Mouse (Mus musculus): ENCODE measurements around the gene Sgpl1. TPM values are rescaled to one million over a fixed set of nuclear protein-coding genes. Genes with fewer than 3 reads are reported as not detected.

Sgpl1 gene
- polyA plus RNA-seq, 1 experiment from 2014 or later: 64.5 TPM

DNA sequence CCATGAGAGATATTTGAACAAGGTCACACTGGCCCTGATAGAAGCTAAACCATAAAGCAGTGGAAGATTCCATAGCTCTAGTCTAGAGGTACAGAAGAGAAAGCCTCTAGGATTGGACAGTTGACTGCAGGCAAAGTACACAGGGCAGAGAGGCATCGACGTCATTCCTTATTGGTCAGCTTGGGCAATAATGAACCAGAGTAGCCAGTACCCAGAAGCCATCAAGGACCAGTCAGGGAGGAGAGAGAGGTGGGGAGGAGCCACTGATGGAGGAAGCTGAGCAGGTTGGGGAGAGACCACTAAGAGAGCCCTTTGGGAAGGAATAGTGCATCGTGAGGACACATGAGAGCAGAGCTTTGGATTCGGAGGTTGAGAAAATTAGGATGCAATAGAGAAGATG is 30.2 kb upstream of the Sgpl1 start:
- no peaks in the 10 kb centered on the region for H3K9me3 ChIP-seq (ENCODE audit: control insufficient read depth, low read length)
- WGBS: 89% methylated on average over 4 of the region's 4 CpGs
- H3K4me1 ChIP-seq (ENCODE audit: control insufficient read depth, insufficient read depth, low read length): no peaks in the 10 kb centered on the region
- no peak overlapping the region for H3K4me2 ChIP-seq (ENCODE audit: low read length)
- ATAC-seq (ENCODE audit: low FRiP score, low TSS enrichment) (no peak), DNase-seq (no peak)
- no peaks in the 10 kb centered on the region for H3K36me3 ChIP-seq (ENCODE audit: control insufficient read depth, insufficient read depth, low read length)
- H3K4me3 ChIP-seq (replicated peaks; ENCODE audit: low read depth, low read length): no peak overlapping the region
- H3K9ac ChIP-seq (replicated peaks; ENCODE audit: low read length): no peak overlapping the region
- H3K27me3 ChIP-seq (ENCODE audit: control insufficient read depth, insufficient read depth, low read length): no peaks in the 10 kb centered on the region
- H3K27ac ChIP-seq (replicated peaks; ENCODE audit: low read depth, low read length): no peak overlapping the region

DNA sequence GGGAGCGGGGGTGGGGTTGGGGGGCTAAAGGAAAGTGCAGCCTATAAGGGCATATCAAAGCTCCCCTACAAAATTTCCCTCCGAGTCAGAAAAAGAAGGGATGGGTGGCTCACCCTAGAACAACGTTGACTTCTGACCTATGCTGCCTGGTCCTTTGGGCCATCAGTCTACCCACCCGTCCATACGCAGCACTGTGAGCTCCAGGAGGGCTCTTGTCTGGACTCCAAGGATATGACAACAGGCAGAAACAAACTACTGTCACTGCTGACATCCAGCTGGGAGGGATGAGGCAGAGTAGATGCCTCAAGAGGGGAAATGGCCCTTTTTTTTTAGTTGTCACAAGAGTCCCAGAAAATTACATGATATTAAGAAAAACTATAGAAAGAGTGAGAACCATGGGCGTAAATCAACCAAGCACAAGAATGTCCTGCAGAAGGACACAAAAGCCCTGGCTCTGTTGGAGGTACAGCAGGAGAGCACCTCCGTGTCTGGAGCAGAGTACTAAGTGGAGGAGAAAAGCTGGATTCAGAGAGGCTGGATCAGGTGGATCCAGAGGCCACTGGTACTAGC is 28.8 kb upstream of the Sgpl1 start:
- Histone ChIP-seq H3K27me3 (ENCODE audit: control insufficient read depth, insufficient read depth, low read length) (no peaks in the 10 kb centered on the region), H3K27ac (replicated peaks; ENCODE audit: low read depth, low read length) (no peak overlapping the region), H3K36me3 (ENCODE audit: control insufficient read depth, insufficient read depth, low read length) (no peaks in the 10 kb centered on the region), H3K9ac (replicated peaks; ENCODE audit: low read length) (no peak overlapping the region), H3K4me1 (ENCODE audit: control insufficient read depth, insufficient read depth, low read length) (no peaks in the 10 kb centered on the region), H3K4me2 (ENCODE audit: low read length) (no peak overlapping the region), H3K9me3 (ENCODE audit: control insufficient read depth, low read length) (no peaks in the 10 kb centered on the region), H3K4me3 (replicated peaks; ENCODE audit: low read depth, low read length) (no peak overlapping the region)
- ATAC-seq (ENCODE audit: low FRiP score, low TSS enrichment) (no peak), DNase-seq (no peak)
- 44% methylated on average over 7 of the region's 7 CpGs for WGBS

DNA sequence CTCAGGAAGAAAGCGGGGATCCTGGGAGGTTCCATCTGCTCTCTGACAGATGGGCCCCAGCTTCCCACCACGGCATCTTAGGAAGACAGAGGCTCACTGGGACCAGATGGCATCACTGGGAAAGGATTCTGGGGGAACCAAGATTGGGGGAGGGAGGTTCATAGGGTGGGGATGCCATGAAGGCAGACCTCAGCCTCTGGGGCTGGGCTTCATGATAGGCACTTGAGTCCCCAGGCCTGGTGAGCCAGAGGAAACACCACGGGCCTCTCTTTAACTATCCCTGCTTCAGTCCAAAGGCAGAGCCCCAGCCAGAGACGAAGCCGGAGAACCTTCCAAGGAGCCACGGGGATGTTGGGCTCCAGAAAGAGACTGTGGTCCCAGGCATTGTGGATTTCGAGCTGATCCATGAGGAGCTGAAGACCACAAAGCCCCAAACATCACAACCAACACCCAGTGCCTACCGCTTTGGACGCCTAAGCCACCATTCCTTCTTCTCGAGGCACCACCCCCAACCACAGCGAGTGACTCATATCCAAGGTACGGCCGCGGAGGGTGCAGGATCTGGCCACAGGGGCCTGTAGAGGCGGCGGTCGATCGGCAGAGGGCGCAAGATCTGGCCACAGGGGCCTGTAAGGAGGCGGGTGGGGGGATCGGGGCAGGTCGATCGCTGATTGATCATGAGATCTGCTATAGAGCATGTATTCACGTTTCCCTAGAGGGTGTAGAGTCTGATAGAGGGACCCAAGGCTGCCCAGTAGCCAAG is 28.1 kb upstream of the Sgpl1 start:
- Histone ChIP-seq H3K9ac (replicated peaks; ENCODE audit: low read length) (no peak overlapping the region), H3K27me3 (ENCODE audit: control insufficient read depth, insufficient read depth, low read length) (no peaks in the 10 kb centered on the region), H3K27ac (replicated peaks; ENCODE audit: low read depth, low read length) (no peak overlapping the region), H3K36me3 (ENCODE audit: control insufficient read depth, insufficient read depth, low read length) (no peaks in the 10 kb centered on the region), H3K9me3 (ENCODE audit: control insufficient read depth, low read length) (no peaks in the 10 kb centered on the region), H3K4me3 (replicated peaks; ENCODE audit: low read depth, low read length) (no peak overlapping the region), H3K4me2 (ENCODE audit: low read length) (no peak overlapping the region), H3K4me1 (ENCODE audit: control insufficient read depth, insufficient read depth, low read length) (no peaks in the 10 kb centered on the region)
- DNase-seq: peak; percentile 34
- no peak for ATAC-seq (ENCODE audit: low FRiP score, low TSS enrichment)
- 15% methylated on average over 24 of the region's 24 CpGs for WGBS

DNA sequence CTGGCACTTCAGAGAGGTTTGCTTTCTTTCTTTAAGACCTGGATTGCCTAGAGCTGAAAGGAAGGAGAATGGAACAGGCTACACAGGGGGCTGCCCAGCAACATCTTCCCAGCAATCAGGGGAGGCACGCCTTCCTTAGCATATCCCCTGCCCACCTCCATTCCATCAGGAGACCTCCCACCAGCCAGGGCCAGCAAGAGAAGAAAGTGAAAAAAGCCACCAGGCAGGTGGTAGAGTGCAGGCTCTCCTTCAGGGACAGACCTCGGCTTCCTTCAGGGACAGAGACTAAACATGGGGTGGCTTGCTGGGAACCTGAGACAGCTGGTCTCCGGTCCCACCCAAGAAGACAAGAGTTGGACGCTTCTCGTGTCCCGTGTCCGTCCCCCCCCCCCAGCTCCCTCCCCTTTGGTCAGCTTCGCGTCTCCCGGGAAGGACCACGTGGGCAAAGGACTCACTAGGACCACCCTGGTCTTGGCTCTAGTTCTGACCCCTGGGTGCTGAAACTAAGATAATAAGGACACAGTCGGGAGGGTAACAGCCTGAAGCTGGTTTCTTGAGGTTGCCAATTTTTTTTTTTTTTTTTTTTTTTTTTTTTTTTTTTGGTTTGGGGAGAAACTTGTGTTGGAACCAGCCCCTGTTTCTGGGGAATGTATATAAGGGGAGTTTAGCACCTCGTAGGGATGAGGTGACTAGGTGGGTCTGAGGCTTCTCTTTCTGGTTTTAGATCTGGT is 27.4 kb upstream of the Sgpl1 start:
- no peaks in the 10 kb centered on the region for H3K27me3 ChIP-seq (ENCODE audit: control insufficient read depth, insufficient read depth, low read length)
- ATAC-seq (ENCODE audit: low FRiP score, low TSS enrichment) (no peak), DNase-seq (no peak)
- H3K4me2 ChIP-seq (ENCODE audit: low read length): no peak overlapping the region
- H3K9me3 ChIP-seq (ENCODE audit: control insufficient read depth, low read length): no peaks in the 10 kb centered on the region
- no peak overlapping the region for H3K4me3 ChIP-seq (replicated peaks; ENCODE audit: low read depth, low read length)
- no peaks in the 10 kb centered on the region for H3K4me1 ChIP-seq (ENCODE audit: control insufficient read depth, insufficient read depth, low read length)
- H3K9ac ChIP-seq (replicated peaks; ENCODE audit: low read length): no peak overlapping the region
- 47% methylated on average over 13 of the region's 13 CpGs for WGBS
- no peak overlapping the region for H3K27ac ChIP-seq (replicated peaks; ENCODE audit: low read depth, low read length)
- no peaks in the 10 kb centered on the region for H3K36me3 ChIP-seq (ENCODE audit: control insufficient read depth, insufficient read depth, low read length)

DNA sequence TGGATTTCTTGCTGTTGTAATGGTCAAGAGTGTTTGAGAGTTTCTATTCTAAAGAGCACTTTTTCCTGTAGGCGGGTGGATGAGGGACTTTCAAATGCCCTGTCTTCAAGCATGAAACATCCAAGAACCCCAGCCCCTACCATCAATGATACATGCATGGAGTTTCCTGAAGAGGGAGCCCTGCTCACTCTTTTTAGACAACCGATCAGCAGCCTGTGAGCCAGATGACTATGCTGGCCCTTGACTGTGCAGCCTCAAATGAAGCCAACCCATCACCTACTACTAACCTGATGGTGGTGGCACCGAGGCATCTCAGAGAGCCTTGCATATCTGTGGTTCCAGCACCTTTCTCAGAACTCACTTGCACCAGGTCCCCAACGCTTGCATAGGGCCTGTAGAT is 25.0 kb upstream of the Sgpl1 start:
- Histone ChIP-seq H3K36me3 (ENCODE audit: control insufficient read depth, insufficient read depth, low read length) (no peaks in the 10 kb centered on the region), H3K4me2 (ENCODE audit: low read length) (no peak overlapping the region), H3K4me3 (replicated peaks; ENCODE audit: low read depth, low read length) (no peak overlapping the region), H3K9ac (replicated peaks; ENCODE audit: low read length) (no peak overlapping the region), H3K4me1 (ENCODE audit: control insufficient read depth, insufficient read depth, low read length) (no peaks in the 10 kb centered on the region), H3K9me3 (ENCODE audit: control insufficient read depth, low read length) (no peaks in the 10 kb centered on the region), H3K27ac (replicated peaks; ENCODE audit: low read depth, low read length) (no peak overlapping the region), H3K27me3 (ENCODE audit: control insufficient read depth, insufficient read depth, low read length) (no peaks in the 10 kb centered on the region)
- DNase-seq (no peak), ATAC-seq (ENCODE audit: low FRiP score, low TSS enrichment) (no peak)
- 80% methylated on average over 4 of the region's 4 CpGs for WGBS

DNA sequence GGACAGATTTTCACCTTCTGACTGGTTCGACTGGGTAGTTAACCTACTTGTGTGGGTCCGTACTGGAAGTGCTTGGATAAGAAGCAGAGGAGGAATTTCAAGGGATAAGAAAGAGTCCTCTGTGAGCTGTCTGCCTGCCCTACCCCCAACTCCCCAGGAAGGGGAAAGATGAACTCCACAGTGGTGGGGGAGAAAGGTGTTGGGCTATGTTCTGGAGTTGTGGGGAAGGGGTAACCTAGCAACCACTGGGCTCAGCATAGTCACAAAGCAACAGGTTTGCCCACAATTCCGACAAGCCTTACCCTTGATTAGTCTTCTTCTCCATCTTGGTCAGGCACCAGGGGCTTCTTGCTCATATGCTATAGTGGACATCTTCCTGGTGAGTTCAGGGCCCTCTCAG is 24.2 kb upstream of the Sgpl1 start, which contains the start of gene Tbata:
Gene Tbata, plus strand, starts transcription at position 301 of the 400 bp plus-strand sequence.
- no peaks in the 10 kb centered on the region for H3K9me3 ChIP-seq (ENCODE audit: control insufficient read depth, low read length)
- H3K27ac ChIP-seq (replicated peaks; ENCODE audit: low read depth, low read length): no peak within 1 kb of the TSS
- H3K27me3 ChIP-seq (ENCODE audit: control insufficient read depth, insufficient read depth, low read length): no peaks in the 10 kb centered on the region
- H3K9ac ChIP-seq (replicated peaks; ENCODE audit: low read length): no peak within 1 kb of the TSS
- WGBS: 67% methylated on average over 3 of the region's 3 CpGs
- H3K4me3 ChIP-seq (replicated peaks; ENCODE audit: low read depth, low read length): no peak within 1 kb of the TSS
- no peak within 1 kb of the TSS for H3K4me2 ChIP-seq (ENCODE audit: low read length)
- ATAC-seq (ENCODE audit: low FRiP score, low TSS enrichment) (no peak), DNase-seq (no peak)
- H3K4me1 ChIP-seq (ENCODE audit: control insufficient read depth, insufficient read depth, low read length): no peaks in the 10 kb centered on the region
- no peaks in the 10 kb centered on the region for H3K36me3 ChIP-seq (ENCODE audit: control insufficient read depth, insufficient read depth, low read length)

DNA sequence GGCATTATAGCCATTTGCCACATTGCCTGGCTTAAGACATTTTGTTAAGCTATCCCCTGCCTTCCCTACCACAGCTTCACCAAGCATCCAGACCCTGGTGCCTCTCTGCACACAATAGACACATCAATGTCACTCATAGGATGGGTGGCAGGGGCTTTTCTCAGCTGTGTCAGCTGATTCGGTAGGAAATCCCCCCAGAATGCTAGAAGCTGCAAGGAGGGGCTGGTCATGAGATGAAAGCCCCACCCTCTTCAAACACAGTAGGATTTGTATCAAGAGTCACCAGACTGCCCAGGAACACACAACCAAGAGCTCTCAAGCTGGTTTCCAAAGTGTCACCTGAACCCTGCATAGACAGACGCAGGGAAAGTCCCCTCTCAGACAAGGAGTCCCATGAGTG is 20.9 kb upstream of the Sgpl1 start:
- no peak for DNase-seq
- H3K27me3 ChIP-seq (ENCODE audit: control insufficient read depth, insufficient read depth, low read length): no peaks in the 10 kb centered on the region
- no peak overlapping the region for H3K27ac ChIP-seq (replicated peaks; ENCODE audit: low read depth, low read length)
- WGBS: 49% methylated on average over 2 of the region's 2 CpGs
- no peak overlapping the region for H3K4me2 ChIP-seq (ENCODE audit: low read length)
- no peaks in the 10 kb centered on the region for H3K36me3 ChIP-seq (ENCODE audit: control insufficient read depth, insufficient read depth, low read length)
- H3K4me1 ChIP-seq (ENCODE audit: control insufficient read depth, insufficient read depth, low read length): no peaks in the 10 kb centered on the region
- H3K9me3 ChIP-seq (ENCODE audit: control insufficient read depth, low read length): no peaks in the 10 kb centered on the region
- H3K9ac ChIP-seq (replicated peaks; ENCODE audit: low read length): no peak overlapping the region
- no peak overlapping the region for H3K4me3 ChIP-seq (replicated peaks; ENCODE audit: low read depth, low read length)
- no peak for ATAC-seq (ENCODE audit: low FRiP score, low TSS enrichment)

DNA sequence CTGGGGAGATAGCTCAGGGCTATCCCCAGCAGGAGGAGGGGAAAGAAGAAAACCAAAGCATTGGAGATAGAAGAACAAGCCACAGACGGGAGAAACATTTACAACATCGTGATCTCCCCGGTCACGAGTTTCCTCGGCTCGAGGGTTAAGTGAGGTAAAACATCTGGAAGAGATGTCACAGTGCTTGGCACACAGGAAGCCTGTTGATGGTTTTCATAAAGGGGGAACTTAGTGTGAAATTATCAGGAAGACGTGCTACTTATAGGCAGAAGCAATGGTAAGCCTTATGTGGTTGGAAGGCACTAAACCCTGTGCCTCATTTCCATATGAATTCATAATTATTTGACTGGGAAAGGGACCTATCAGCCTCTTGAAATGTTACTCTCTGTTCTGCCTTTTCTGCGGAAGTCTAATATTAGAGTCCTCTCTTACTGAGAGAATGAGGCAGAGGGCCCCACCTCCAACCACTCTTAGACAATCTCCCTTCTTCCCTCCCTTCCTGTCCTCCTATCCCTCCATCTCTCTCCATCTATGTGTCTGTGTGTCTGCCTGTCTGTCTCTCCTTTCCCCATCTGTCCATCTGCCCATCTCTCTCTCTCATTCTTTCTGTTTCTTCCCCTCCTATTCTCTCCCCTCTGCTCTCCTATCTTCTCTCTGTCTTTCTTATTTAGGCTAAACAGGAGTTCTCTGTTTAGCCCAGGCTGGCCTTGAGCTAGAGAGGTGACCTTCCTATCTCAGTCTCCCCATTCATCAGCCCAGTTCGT is 20.0 kb upstream of the Sgpl1 start:
- Histone ChIP-seq H3K4me2 (ENCODE audit: low read length) (no peak overlapping the region), H3K36me3 (ENCODE audit: control insufficient read depth, insufficient read depth, low read length) (no peaks in the 10 kb centered on the region), H3K27ac (replicated peaks; ENCODE audit: low read depth, low read length) (no peak overlapping the region), H3K4me3 (replicated peaks; ENCODE audit: low read depth, low read length) (no peak overlapping the region), H3K9me3 (ENCODE audit: control insufficient read depth, low read length) (no peaks in the 10 kb centered on the region), H3K4me1 (ENCODE audit: control insufficient read depth, insufficient read depth, low read length) (no peaks in the 10 kb centered on the region), H3K9ac (replicated peaks; ENCODE audit: low read length) (no peak overlapping the region), H3K27me3 (ENCODE audit: control insufficient read depth, insufficient read depth, low read length) (no peaks in the 10 kb centered on the region)
- DNase-seq: no peak
- no peak for ATAC-seq (ENCODE audit: low FRiP score, low TSS enrichment)
- 78% methylated on average over 9 of the region's 9 CpGs for WGBS

Data from midbrain, embryonic 14.5 days (tissue).